Mouse (Mus musculus) limb, embryonic 14.5 days (tissue): ENCODE measurements around the gene Zfp605. TPM values are rescaled to one million over a fixed set of nuclear protein-coding genes. Genes with fewer than 3 reads are reported as not detected.
"Not testable (repeated sequence)": the region's sequence is repeated elsewhere in the genome, so short reads cannot be mapped to it uniquely, and the experiment has no call there.

ENCODE experiments used
- ATAC-seq: fragments of 200-750 bp; cut with Nextera tagmentation; 2 replicates; pipeline ENCODE4 v1.8.0; 2017; ENCODE audit warnings: low read depth, moderate number of reproducible peaks, moderate TSS enrichment; ENCODE audit not compliant: low FRiP score
- DNase-seq: peaks from one replicate; pipeline ENCODE4 v3.0.0-alpha.2; 2015; ENCODE audit warnings: low spot score
- H3K27ac ChIP-seq: fragments of 300-500 bp; sonication (generic); replicated peaks from 2 replicates; pipeline ENCODE4 v1.5.1; 2014; ENCODE audit warnings: low read depth, mild to moderate bottlenecking, low read length, moderate library complexity, mixed read lengths
- H3K27me3 ChIP-seq: fragments of 300-500 bp; sonication (generic); 2 replicates; pipeline ENCODE4 v1.6.1; 2014; ENCODE audit warnings: low read length, mixed read lengths; ENCODE audit not compliant: control insufficient read depth, insufficient read depth
- H3K36me3 ChIP-seq: fragments of 300-500 bp; sonication (generic); 2 replicates; pipeline ENCODE4 v1.6.1; 2014; ENCODE audit warnings: mild to moderate bottlenecking, low read length, moderate library complexity, mixed read lengths; ENCODE audit not compliant: control insufficient read depth, insufficient read depth
- H3K4me1 ChIP-seq: fragments of 300-500 bp; sonication (generic); 2 replicates; pipeline ENCODE4 v1.6.1; 2014; ENCODE audit warnings: antibody characterized with exemption, low read length, mixed read lengths; ENCODE audit not compliant: control insufficient read depth, insufficient read depth
- H3K4me2 ChIP-seq: fragments of 300-500 bp; sonication (generic); replicated peaks from 2 replicates; pipeline ENCODE4 v1.6.1; 2014; ENCODE audit warnings: low read depth, mild to moderate bottlenecking, low read length, moderate library complexity; ENCODE audit not compliant: severe bottlenecking
- H3K4me3 ChIP-seq: fragments of 300-500 bp; sonication (generic); replicated peaks from 2 replicates; pipeline ENCODE4 v1.5.1; 2014; ENCODE audit warnings: low read length
- H3K9ac ChIP-seq: fragments of 300-500 bp; sonication (generic); 2 replicates; pipeline ENCODE4 v1.6.1; 2014; ENCODE audit warnings: mild to moderate bottlenecking, low read depth, low read length, moderate library complexity; ENCODE audit not compliant: severe bottlenecking
- H3K9me3 ChIP-seq: fragments of 300-500 bp; sonication (generic); 2 replicates; pipeline ENCODE4 v1.6.1; 2016; ENCODE audit warnings: low read length; ENCODE audit not compliant: control insufficient read depth
- POLR2A ChIP-seq: fragments of 200-500 bp; IDR thresholded peaks from 2 replicates; pipeline ENCODE4 v1.8.0; 2012; ENCODE audit warnings: inconsistent platforms, mild to moderate bottlenecking, moderate library complexity, borderline replicate concordance; ENCODE audit not compliant: insufficient read depth, insufficient read length; ENCODE audit errors: extremely low read depth
- WGBS: fragments of 180-500 bp; shearing (Covaris S2); extraction: QIAGEN DNeasy Blood & Tissue Kit; methylation state at CpG from one replicate; pipeline ENCODE4 v1.1.7; 2014; 5-methylcytosine and 5-hydroxymethylcytosine counted together
- polyA plus RNA-seq, 2 experiments: library from polyadenylated mRNA; depleted of rRNA in 1 of 2; stranded (reverse) in 1 of 2; unstranded in 1 of 2; fragments of >200 nt; fragmentation: Nextera tagmentation in 1 of 2; extraction: Ambion mirVana in 1 of 2; gene quantifications; 2 replicates each; pipeline versions ENCODE4 v1.2.1 to v1.2.3; 2012 to 2014

Zfp605 gene
- polyA plus RNA-seq (2012; rRNA removed) (2.4 and 3.0 TPM in 2 replicates), polyA plus RNA-seq (2014; fragmentation: Nextera tagmentation; extraction: Ambion mirVana) (3.4 and 5.7 TPM in 2 replicates)

- Histone ChIP-seq H3K4me1 (peaks cover 14% of the 10 kb centered on the region), H3K36me3 (peaks cover 29% of the 10 kb centered on the region), H3K4me2 (peak within 1 kb of the TSS; percentile 63), H3K9ac (peak within 1 kb of the TSS; percentile 63), H3K27ac (peak within 1 kb of the TSS; percentile 41), H3K9me3 (no peaks in the 10 kb centered on the region), H3K4me3 (peak within 1 kb of the TSS; percentile 58), H3K27me3 (no peaks in the 10 kb centered on the region)
- peak; percentile 35; the same call in 1 of the 2 replicates for TF ChIP-seq POLR2A
- DNase-seq (peak; percentile 91), ATAC-seq (peak; percentile 62)
- WGBS, result 2% methylated on average over 12 of the region's 12 CpGs
Observed at GRCm38 (mm10) chr5:110109991-110110441, at the start of gene Zfp605. Zfp605 (plus strand) TSS chr5:110110092.

GRCm38 (mm10) chr5:110072413-110072812, 37.5 kb upstream of the Zfp605 start, which contains the start of gene Gm17655:
Gm17655 (minus strand) TSS chr5:110072513.
- not testable (repeated sequence) for H3K4me2 ChIP-seq, H3K4me3 ChIP-seq, H3K36me3 ChIP-seq, DNase-seq, H3K27ac ChIP-seq, H3K9ac ChIP-seq, H3K27me3 ChIP-seq, ATAC-seq, H3K4me1 ChIP-seq
- 85% methylated on average over 2 of the region's 2 CpGs for WGBS
- peaks cover 18% of the 10 kb centered on the region for H3K9me3 ChIP-seq

- Histone ChIP-seq H3K36me3 (0 out of 2 replicates have a peak, but pooled peaks cover 3% of the 10 kb centered on the region), H3K4me1 (no peaks in the 10 kb centered on the region), H3K9ac (no peak overlapping the region), H3K9me3 (peaks cover 17% of the 10 kb centered on the region; the same call in 1 of the 2 replicates), H3K4me2 (no peak overlapping the region), H3K4me3 (no peak overlapping the region), H3K27ac (no peak overlapping the region), H3K27me3 (no peaks in the 10 kb centered on the region)
- DNase-seq (no peak), ATAC-seq (no peak)
- TF ChIP-seq POLR2A, result no peak
- 79% methylated on average over 4 of the region's 4 CpGs for WGBS
Observed at GRCm38 (mm10) chr5:110082961-110083360, 26.9 kb upstream of the Zfp605 start.

- 31% methylated on average over 14 of the region's 14 CpGs for WGBS
- H3K9ac ChIP-seq, result no peak overlapping the region
- H3K4me1 ChIP-seq, result no peaks in the 10 kb centered on the region
- H3K36me3 ChIP-seq, result no peaks in the 10 kb centered on the region
- no peak overlapping the region for H3K27ac ChIP-seq
- no peak for DNase-seq
- H3K4me2 ChIP-seq, result no peak overlapping the region
- no peaks in the 10 kb centered on the region for H3K27me3 ChIP-seq
- no peak for ATAC-seq
- no peaks in the 10 kb centered on the region for H3K9me3 ChIP-seq
- no peak overlapping the region for H3K4me3 ChIP-seq
- TF ChIP-seq POLR2A, result no peak
Observed at GRCm38 (mm10) chr5:110086161-110086866, 23.6 kb upstream of the Zfp605 start.

GRCm38 (mm10) chr5:110091546-110091945, 18.3 kb upstream of the Zfp605 start:
- WGBS, result 45% methylated on average over 2 of the region's 2 CpGs
- ATAC-seq, result no peak
- TF ChIP-seq POLR2A, result no peak

More at GRCm38 (mm10) chr5:110091546-110091945, 18.3 kb upstream of the Zfp605 start:
- H3K27me3 ChIP-seq, result no peaks in the 10 kb centered on the region
- no peak overlapping the region for H3K4me2 ChIP-seq
- DNase-seq, result no peak
- no peaks in the 10 kb centered on the region; the same call in 1 of the 2 replicates for H3K4me1 ChIP-seq
- H3K36me3 ChIP-seq, result no peaks in the 10 kb centered on the region
- H3K9ac ChIP-seq, result no peak overlapping the region
- H3K27ac ChIP-seq, result no peak overlapping the region
- H3K4me3 ChIP-seq, result no peak overlapping the region
- no peaks in the 10 kb centered on the region for H3K9me3 ChIP-seq
